Mouse (Mus musculus) G1E (cell line): ENCODE results near the gene Zfhx2.

ENCODE experiments used
- CTCF ChIP-seq: IDR thresholded peaks from 2 replicates; pipeline ENCODE4 v1.5.1; 2012; ENCODE audit warnings: low read depth, low read length, inconsistent platforms, mixed read lengths
- GATA1 ChIP-seq: IDR thresholded peaks from 2 replicates; pipeline ENCODE4 v1.6.1; 2012; ENCODE audit warnings: borderline replicate concordance, low read length, inconsistent platforms, mixed read lengths
- GATA2 ChIP-seq: IDR thresholded peaks from 2 replicates; pipeline ENCODE4 v1.6.1; 2012; ENCODE audit warnings: low read depth, low read length, inconsistent platforms, borderline replicate concordance
- POLR2AphosphoS5 ChIP-seq: IDR thresholded peaks from 2 replicates; pipeline ENCODE4 v1.6.1; 2012; ENCODE audit warnings: low read depth, low read length, inconsistent platforms; ENCODE audit not compliant: insufficient replicate concordance
- TAL1 ChIP-seq: conservative IDR thresholded peaks from 2 replicates; pipeline ENCODE4 v1.6.1; 2012; ENCODE audit warnings: low read depth, low read length, inconsistent platforms, mixed read lengths

GRCm38 (mm10) chr14:55118852-55119251, 26.7 kb upstream of the Zfhx2 start:
- TF ChIP-seq CTCF, result no peak
- no peak for TF ChIP-seq GATA2
- TF ChIP-seq TAL1, result no peak
- TF ChIP-seq GATA1, result no peak
- TF ChIP-seq POLR2AphosphoS5, result no peak
